Mouse (Mus musculus) kidney, postnatal 0 days (tissue): Measurements from ENCODE around the gene Serpinb5. TPM values are rescaled to one million over a fixed set of nuclear protein-coding genes. Genes with fewer than 3 reads are reported as not detected.
"Not testable (repeated sequence)": the region's sequence is repeated elsewhere in the genome, so short reads cannot be mapped to it uniquely, and the experiment has no call there.

Experiments
- ATAC-seq: fragments of 200-750 bp; cut with Nextera tagmentation; replicated peaks from 2 replicates; pipeline ENCODE4 v1.8.0; 2017; ENCODE audit warnings: low read depth, moderate number of reproducible peaks, moderate TSS enrichment, moderate library complexity; ENCODE audit not compliant: low FRiP score
- DNase-seq: peaks from one replicate; pipeline ENCODE4 v3.0.0-alpha.2; 2016; ENCODE audit warnings: low spot score
- H3K27ac ChIP-seq: fragments of 300-500 bp; sonication (generic); 2 replicates; pipeline ENCODE4 v1.5.1; 2014; ENCODE audit warnings: mild to moderate bottlenecking
- H3K27me3 ChIP-seq: fragments of 300-500 bp; sonication (generic); 2 replicates; pipeline ENCODE4 v1.6.1; 2014; ENCODE audit warnings: low read length, mixed read lengths; ENCODE audit not compliant: insufficient read depth
- H3K36me3 ChIP-seq: fragments of 300-500 bp; sonication (generic); 2 replicates; pipeline ENCODE4 v1.6.1; 2014; ENCODE audit warnings: low read length, mixed read lengths; ENCODE audit not compliant: insufficient read depth
- H3K4me1 ChIP-seq: fragments of 300-500 bp; sonication (generic); replicated peaks from 2 replicates; pipeline ENCODE4 v1.6.1; 2014; ENCODE audit warnings: antibody characterized with exemption, low read length, mixed read lengths; ENCODE audit not compliant: insufficient read depth
- H3K4me2 ChIP-seq: fragments of 300-500 bp; sonication (generic); 2 replicates; pipeline ENCODE4 v1.6.1; 2014; ENCODE audit warnings: mild to moderate bottlenecking, low read length, moderate library complexity, mixed read lengths
- H3K4me3 ChIP-seq: fragments of 300-500 bp; sonication (generic); replicated peaks from 2 replicates; pipeline ENCODE4 v1.5.1; 2014; ENCODE audit warnings: low read depth, low read length
- H3K9ac ChIP-seq: fragments of 300-500 bp; sonication (generic); 2 replicates; pipeline ENCODE4 v1.6.1; 2014; ENCODE audit warnings: low read depth, low read length
- H3K9me3 ChIP-seq: fragments of 300-500 bp; sonication (generic); replicated peaks from 2 replicates; pipeline ENCODE4 v1.6.1; 2016; ENCODE audit warnings: low read length, inconsistent platforms, mixed read lengths
- CTCF ChIP-seq: IDR thresholded peaks from 2 replicates; pipeline ENCODE4 v1.5.1; 2016; ENCODE audit warnings: antibody characterized with exemption, low read depth, mild to moderate bottlenecking, moderate library complexity
- WGBS: fragments of 180-500 bp; shearing (Covaris S2); extraction: QIAGEN DNeasy Blood & Tissue Kit; methylation state at CpG from one replicate; pipeline ENCODE4 v1.1.7; 2014; 5-methylcytosine and 5-hydroxymethylcytosine counted together
- polyA plus RNA-seq: library from polyadenylated mRNA; unstranded; fragments of >200 nt; fragmentation: Nextera tagmentation; extraction: Ambion mirVana; gene quantifications from 2 replicates; pipeline ENCODE4 v1.2.1, GENCODE M21; 2015

The Serpinb5 gene
- polyA plus RNA-seq, 1 experiment from 2014 or later, result 0.72 TPM

- H3K4me2 ChIP-seq, result no peak overlapping the region
- ATAC-seq (no peak), DNase-seq (no peak)
- 66% methylated on average over 5 of the region's 5 CpGs for WGBS
- H3K27ac ChIP-seq, result no peak overlapping the region
- H3K9me3 ChIP-seq, result no peaks in the 10 kb centered on the region
- no peak for TF ChIP-seq CTCF
- no peaks in the 10 kb centered on the region for H3K27me3 ChIP-seq
- H3K4me3 ChIP-seq, result no peak overlapping the region
- no peaks in the 10 kb centered on the region for H3K36me3 ChIP-seq
- H3K9ac ChIP-seq, result no peak overlapping the region
- H3K4me1 ChIP-seq, result no peaks in the 10 kb centered on the region
These were observed 22.4 kb downstream of the Serpinb5 start for GRCm38 (mm10) chr1:106883369-106883768.

- Histone ChIP-seq H3K4me2 (no peak overlapping the region), H3K9me3 (no peaks in the 10 kb centered on the region), H3K36me3 (no peaks in the 10 kb centered on the region), H3K27me3 (no peaks in the 10 kb centered on the region), H3K4me1 (no peaks in the 10 kb centered on the region), H3K27ac (no peak overlapping the region), H3K4me3 (no peak overlapping the region), H3K9ac (no peak overlapping the region)
- ATAC-seq (0 out of 2 replicates have a peak, but pooled peaks have one; percentile 17), DNase-seq (peak; percentile 28)
- peak; percentile 58 for TF ChIP-seq CTCF
- 4% methylated on average over 2 of the region's 2 CpGs for WGBS
These were observed 22.8 kb downstream of the Serpinb5 start for GRCm38 (mm10) chr1:106883812-106884211.

GRCm38 (mm10) chr1:106895142-106895541 lies 34.2 kb downstream of the Serpinb5 start:
- not testable (repeated sequence) for H3K27me3 ChIP-seq, DNase-seq, H3K27ac ChIP-seq, H3K4me1 ChIP-seq, H3K36me3 ChIP-seq, ATAC-seq, H3K4me2 ChIP-seq, H3K9me3 ChIP-seq, H3K9ac ChIP-seq, H3K4me3 ChIP-seq

- no peak overlapping the region for H3K4me3 ChIP-seq
- DNase-seq, result peak; percentile 36
- peak; percentile 74 for TF ChIP-seq CTCF
- H3K4me1 ChIP-seq, result no peaks in the 10 kb centered on the region
- ATAC-seq, result no peak
- whole genome bisulfite sequencing, result 31% methylated on average over 4 of the region's 4 CpGs
- H3K9ac ChIP-seq, result no peak overlapping the region
- no peak overlapping the region for H3K4me2 ChIP-seq
- H3K36me3 ChIP-seq, result no peaks in the 10 kb centered on the region
- no peaks in the 10 kb centered on the region for H3K9me3 ChIP-seq
- no peaks in the 10 kb centered on the region for H3K27me3 ChIP-seq
- no peak overlapping the region for H3K27ac ChIP-seq
These were observed 40.4 kb downstream of the Serpinb5 start for GRCm38 (mm10) chr1:106901406-106901805.

- no peaks in the 10 kb centered on the region for H3K9me3 ChIP-seq
- no peaks in the 10 kb centered on the region for H3K27me3 ChIP-seq
- H3K27ac ChIP-seq, result no peak overlapping the region
- no peaks in the 10 kb centered on the region for H3K4me1 ChIP-seq
- 77% methylated on average over 4 of the region's 4 CpGs for WGBS
- H3K9ac ChIP-seq, result no peak overlapping the region
- no peak for TF ChIP-seq CTCF
- ATAC-seq, result no peak
- no peaks in the 10 kb centered on the region for H3K36me3 ChIP-seq
- no peak for DNase-seq
- H3K4me2 ChIP-seq, result no peak overlapping the region
- H3K4me3 ChIP-seq, result no peak overlapping the region
These were observed 71.0 kb downstream of the Serpinb5 start for GRCm38 (mm10) chr1:106931954-106932353.

Other genes with a start within 250 kb of the Serpinb5 start
- gene Bcl2, start 146.9 kb upstream of the Serpinb5 start, polyA plus RNA-seq, result 11.7 and 13.4 TPM in 2 replicates
- 13.1 and 13.2 TPM in 2 replicates for gene Kdsr, start 101.4 kb upstream of the Serpinb5 start, polyA plus RNA-seq
- 67.3 and 75.7 TPM in 2 replicates for gene Vps4b, start 64.4 kb upstream of the Serpinb5 start, polyA plus RNA-seq
- gene Serpinb12, start 73.3 kb downstream of the Serpinb5 start, polyA plus RNA-seq, result 0.11 and 0.17 TPM in 2 replicates
- not detected in 2 replicates for gene Serpinb13, start 119.8 kb downstream of the Serpinb5 start, polyA plus RNA-seq
- not detected in 2 replicates for gene Serpinb3a, start 191.1 kb downstream of the Serpinb5 start, polyA plus RNA-seq
- gene Serpinb3d, start 222.3 kb downstream of the Serpinb5 start, polyA plus RNA-seq, result not detected in 2 replicates